Mouse (Mus musculus) lung, postnatal 36 days (tissue): Measurements from ENCODE around the gene Speg.
A peak's percentile ranks its signal among the peaks of the same experiment; 100 is the strongest.

Source experiments
- DNase-seq: peaks from one replicate; pipeline ENCODE4 v3.0.0; 2022; ENCODE audit warnings: mixed read lengths

The Speg gene

DNA sequence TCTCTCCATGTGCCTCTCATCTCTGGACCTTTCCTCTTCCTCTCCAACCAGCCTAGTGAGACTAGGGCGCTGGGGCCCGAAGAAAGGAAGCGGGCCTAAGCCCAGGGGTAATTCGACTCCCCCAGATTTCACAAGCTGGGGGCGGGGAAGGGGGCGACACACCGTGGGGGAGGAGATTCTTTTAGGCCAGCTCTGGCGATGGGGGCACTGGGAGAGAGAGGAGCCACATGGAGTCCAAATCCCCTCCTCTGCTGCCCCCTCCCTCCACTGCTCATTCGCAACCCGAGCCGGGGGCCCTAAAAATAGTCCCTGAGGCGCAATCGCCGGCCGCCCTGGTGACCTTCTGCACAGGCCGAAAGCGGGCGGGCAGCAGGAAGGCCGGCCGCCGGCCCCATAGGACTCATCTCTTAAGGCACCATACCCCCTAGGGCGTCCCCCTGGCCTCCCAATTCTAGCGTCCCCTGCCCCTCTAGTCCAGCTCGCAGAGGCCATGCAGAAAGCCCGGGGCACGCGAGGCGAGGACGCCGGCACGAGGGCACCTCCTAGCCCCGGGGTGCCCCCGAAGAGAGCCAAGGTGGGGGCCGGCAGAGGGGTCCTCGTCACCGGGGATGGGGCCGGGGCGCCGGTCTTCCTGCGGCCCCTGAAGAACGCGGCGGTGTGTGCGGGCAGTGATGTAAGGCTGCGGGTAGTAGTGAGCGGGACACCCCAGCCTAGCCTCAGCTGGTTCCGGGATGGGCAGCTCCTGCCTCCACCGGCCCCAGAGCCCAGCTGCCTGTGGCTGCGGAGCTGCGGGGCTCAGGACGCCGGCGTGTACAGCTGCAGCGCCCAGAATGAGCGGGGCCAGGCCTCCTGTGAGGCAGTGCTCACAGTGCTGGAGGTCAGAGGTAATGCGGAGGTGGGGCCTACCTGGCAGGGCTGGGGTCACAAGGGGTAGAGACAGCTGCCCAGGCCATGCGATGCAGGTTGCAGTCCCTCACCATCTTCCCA, at the start of gene Speg:
Gene Speg (plus strand): TSS at position 348 of the 987 bp plus-strand sequence.
- no peak for DNase-seq

DNA sequence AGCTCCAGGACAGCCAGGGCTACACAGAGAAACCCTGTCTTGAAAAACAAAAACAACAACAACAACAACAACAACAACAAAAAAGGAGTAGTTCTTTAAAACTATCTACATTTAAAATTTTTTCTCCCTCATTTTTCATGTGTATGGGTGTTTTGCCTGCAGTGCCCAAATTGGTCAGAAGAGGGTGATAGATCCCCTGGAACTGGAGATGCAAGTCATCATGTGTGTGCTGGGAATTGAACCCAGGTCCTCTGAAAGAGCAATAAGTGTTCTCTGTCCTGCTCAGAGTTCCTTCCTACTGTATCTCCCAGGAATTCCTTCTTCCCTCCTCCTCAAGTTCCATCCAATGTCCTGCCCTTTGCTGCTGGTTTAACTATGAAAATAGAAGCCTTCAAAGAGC, 47.6 kb upstream of the Speg start:
- no peak for DNase-seq

DNA sequence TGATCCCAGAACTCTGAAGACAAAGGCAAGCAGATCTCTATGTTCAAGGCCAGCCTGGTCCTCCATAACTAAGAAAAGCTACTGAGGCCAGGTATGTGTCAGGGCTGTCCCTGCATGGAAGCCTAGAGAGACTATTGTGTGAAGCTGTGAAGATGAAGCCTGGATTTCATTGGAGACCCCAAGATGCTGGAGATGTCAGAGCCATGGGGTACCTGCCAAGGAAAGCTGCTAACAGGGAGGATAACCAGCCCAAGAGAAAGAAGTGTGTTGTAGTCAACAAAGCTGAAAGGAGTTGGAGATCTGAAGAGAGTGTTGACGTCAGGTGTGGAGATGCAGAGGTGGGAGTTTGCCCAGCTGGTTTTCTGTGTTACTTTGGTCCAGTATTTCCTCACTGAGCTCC, 43.8 kb upstream of the Speg start:
- DNase-seq = no peak

DNA sequence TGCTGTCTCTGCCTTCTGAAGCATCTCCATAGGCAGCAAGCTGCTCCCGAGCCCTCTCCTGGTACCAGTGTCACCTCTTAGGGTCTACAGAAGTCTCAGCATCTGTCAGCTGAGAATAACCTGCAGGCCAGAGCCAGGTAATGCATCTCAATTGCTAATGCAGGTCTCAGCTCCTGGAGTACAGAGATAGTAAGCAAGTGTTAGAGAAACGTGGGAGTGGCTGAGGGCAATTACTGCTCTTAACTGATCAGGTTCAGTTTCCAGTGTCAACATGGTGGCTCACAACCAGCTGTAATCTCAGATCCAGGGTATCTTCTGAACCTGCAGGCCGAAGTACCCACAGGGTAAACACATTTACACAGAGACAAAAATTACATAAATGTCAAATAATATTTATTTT, 38.6 kb upstream of the Speg start:
- DNase-seq = no peak

DNA sequence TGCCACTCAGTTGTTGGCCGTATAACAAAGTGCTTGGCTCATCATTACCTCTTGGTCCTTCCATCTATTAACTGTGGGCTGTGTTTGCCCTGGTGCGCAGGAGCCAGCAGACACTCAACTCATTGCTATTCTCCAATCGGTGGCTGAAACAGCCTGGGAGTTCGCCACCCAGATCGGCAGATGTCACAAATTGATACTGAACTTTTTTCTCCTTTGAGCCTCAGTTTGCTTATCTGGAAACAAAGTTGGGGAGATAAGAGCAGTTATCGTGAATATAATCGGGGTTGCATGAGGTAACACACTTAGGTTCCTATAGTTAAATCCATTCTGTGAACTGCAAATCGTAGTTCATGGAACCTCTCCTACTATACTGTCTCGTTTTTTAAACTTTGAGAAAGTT, 38.0 kb upstream of the Speg start:
- DNase-seq = no peak

DNA sequence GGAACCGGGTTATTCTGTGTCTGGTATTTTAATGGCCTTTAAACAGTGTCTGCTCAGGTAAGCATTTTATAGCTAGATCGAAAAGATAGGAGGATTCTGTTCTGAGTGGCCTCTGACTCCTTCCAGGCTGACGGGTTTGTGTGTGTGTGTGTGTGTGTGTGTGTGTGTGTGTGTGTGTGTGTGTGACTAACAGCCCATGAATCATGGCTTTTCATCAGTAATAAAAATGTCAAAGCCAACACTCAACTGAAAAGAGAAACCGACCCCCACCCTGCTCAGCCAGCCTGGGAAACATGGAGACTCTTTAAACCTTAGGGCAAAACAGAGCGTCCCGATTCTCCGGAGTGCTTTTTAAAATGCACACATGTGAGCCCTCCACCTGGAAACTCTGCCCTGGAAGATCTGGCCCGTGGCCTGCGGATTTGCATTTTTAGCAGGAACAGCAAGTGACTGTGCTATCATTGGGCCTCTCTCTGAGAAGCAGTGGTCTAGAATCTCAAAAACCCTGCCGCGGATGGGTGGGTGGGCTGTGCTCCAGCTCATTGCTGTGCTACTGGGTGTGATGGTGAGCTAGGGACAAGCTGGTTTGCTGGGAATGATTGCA, 36.9 kb upstream of the Speg start:
- no peak for DNase-seq

DNA sequence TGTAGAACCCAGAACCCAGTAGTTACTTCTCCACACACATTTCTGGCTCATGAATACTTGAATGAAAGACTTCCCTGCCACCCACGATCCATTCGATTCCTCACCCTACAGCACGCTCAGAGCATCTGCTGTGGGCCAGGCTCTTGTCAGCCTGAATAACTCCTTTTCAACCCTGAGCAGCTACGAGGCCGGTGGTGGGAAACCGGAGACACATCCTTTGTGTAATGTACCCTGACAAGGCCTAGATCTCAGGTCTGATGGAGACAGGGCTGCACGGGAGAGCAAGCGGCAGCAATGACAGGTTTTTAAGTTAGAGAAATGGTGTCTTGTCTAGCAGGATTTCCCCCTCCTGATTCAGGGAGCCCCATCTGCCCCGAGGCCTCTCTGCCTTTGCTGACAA, 35.8 kb upstream of the Speg start:
- DNase-seq = no peak

DNA sequence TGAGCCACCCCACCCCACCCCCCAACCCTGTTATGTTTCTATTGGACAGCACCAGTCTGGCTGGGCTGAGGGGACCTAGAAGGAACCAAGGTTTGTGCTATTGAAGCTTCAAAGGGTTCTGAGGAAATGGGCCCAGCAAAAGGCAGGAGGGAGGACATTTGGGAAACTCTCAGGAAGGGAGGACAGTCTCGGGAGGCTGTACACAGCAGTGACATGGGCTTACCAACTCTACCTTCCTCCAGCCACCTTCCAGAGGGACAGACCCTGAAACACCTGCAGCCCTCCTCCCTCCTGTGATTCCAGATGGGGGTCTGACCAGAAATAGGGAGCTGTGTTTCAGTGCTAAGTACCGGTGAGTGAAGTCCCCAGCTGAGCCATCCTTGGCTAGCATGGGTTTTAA, 34.6 kb upstream of the Speg start:
- no peak for DNase-seq

DNA sequence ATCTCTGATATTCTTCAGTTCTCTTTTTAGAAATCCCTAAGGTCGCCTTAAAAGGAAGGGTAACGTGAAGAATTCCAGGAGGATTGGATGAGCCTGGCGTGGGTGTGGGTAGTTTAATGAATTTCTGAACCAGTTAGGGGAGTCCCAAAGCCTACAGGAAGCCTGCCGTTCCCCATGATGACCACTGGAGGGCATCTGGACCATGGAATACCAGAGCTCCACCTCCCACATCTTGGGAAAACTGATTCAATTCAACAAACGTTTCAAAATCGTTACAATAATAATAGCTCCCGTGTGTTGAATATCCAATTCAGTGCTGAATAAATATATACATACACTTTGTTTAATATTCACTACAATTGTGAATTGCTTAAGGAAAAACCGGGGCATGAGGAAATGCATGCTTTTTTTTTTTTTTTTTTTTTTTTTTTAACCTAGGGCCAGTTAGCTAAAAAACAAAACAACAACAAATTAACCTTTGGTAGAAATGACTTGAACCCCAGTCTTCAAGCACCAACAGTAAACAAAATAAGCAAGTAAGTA, 32.2 kb upstream of the Speg start:
- peak; percentile 83 for DNase-seq

DNA sequence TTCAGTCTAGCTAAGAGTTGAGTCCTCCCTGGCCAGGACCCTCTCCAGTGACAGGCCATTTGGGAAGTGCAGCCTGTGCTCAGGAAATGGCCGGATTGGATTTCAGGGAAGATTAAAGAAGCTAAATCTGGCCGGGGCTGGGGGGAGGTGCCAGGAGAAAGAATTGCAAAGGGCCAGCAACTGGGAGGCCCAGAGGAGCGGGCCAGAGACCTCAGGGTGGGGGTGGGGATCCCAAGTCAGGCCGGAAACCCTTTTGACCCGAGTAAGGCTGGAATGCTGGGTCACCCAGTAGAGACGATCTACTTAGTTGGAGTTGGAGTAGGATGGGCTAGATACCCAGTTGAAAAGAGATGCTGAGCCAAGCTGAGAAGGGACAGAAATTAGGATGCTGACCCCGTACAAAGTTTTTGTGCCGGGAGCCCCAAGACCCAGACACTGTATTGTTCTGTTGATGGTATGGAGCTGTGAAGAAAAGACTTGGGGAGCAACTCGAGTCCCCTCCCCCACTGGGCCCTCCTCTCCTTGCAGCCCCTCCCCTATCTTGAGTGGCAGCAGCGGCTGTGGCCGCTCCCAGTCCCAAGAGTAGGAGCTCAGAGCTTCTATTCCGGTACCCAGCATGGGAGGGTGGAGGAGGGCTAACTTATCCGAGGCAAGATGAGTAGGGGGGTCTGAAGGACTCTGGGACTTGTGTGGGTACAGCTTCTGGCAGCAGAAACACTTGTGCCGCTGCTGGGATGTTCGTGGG, 30.6 kb upstream of the Speg start:
- DNase-seq = peak; percentile 45

DNA sequence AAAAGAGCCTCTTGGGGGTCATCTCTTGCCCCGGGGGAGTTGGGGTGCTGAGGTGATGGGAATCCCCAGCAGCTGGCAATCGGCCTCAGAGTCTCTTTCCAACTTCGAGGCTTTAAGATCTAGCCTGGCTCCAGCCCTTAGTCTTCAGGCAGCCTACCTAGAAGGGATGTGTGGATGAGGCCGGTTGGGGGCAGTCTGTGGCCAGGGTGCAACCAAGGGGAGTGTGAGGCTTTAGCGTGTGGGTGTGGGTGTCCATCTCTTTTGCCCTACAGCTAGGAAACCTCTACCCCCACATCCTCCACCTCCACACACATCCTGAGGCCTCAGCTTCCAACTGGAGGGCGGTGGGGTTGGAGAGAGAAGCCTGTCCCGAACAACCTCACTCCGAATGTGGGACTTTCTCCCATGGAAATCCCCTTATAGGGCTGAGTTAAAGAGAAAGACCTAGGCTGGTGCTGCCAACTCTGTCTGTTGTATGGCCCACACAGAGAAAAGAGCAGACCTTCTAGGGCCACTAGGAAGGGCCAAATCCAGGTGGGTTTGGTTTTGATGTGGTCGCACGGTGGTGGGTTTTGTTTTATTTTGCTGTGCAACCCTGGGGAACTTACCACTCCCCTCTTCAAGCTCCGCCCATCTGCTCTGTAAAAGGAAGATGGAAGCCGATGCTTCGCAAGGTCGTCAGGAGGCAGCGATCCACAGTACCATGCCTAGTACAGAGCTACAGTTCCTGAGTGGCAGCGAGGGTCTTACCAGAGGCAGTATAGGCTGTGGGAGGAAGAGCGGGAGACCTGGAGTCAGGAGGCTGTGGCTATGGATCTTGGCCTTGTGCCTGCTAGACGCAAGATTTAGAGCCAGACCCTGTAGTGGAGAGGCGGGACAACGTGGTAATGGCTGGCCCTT, 29.8 kb upstream of the Speg start:
- DNase-seq = no peak

DNA sequence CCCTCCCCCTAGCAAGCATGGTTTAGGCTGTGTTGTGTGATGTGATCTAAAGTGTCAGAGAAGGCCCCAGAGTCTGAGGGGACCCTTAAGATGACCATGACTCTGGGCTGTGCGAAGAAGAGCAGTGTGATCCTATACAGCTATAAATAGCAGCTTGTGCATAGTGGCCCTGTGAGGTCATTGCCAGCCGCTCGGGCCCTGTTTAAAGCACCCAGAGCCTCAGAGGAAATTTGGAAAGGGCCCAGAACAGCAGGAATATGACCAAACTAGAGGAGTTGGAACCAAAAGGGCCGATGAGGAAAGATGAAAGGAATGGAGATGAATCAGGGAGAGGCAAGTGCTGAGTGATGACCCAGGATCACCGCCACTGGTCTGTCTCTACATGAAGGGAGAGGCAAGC, 27.8 kb upstream of the Speg start:
- peak; percentile 26 for DNase-seq

DNA sequence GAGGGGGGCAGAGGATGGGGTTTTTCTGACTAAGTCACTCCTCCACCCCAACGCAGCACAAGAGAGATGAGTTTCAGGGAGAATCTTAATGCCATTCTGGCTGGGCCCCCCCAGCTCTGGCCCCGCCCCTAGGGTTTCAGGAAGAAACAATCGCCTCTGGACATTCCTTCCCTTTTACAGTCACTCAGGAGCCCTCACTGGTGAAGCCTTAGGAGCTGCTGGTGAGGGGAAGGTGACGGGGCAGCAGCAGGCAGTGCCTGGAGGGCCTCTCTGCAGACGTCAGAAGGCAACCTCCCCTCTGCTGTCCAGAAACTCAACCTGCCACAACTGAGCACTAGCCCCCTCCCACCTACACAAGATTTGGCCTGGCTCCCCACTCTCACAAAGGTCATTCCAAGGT, 25.8 kb upstream of the Speg start:
- no peak for DNase-seq

DNA sequence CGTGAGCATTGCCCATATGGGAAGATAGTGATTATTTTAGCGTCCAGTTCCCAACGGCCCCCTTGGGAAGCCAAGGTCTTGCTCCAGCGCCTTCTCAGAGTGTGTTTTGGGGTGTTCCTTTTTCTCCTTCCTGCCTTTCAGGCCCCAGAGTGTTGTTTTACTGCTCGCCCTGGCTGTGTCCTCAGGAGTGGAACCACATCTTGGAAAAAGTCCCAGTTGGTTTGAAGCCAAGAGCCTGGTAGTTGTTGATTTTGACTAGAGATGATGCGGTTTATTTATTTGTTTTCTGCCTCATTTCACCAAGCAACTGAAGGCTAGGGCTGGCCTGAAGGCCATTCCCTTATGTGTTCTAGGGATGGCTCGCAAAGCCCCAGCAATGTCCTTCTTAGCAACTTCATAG, 17.8 kb upstream of the Speg start:
- peak; percentile 61 for DNase-seq

DNA sequence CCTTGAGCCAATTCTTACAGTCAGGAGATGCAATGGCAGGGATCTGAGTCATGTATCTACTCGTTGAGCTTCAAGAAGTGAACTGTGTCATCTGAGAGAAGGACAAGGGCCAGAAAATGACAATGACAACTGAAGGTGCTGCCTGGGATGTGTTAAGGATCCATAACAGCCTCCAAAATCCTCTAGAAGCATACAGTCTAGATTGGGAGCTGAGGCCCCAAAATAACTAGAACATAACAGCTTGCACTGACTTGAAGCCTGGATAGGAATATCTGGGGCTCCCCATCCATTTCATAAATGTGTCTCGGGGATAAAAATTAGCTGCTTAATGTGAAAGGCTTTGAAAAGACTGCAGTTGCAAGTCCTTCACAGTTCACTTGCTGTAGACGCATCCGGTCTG, 17.1 kb upstream of the Speg start:
- no peak for DNase-seq

DNA sequence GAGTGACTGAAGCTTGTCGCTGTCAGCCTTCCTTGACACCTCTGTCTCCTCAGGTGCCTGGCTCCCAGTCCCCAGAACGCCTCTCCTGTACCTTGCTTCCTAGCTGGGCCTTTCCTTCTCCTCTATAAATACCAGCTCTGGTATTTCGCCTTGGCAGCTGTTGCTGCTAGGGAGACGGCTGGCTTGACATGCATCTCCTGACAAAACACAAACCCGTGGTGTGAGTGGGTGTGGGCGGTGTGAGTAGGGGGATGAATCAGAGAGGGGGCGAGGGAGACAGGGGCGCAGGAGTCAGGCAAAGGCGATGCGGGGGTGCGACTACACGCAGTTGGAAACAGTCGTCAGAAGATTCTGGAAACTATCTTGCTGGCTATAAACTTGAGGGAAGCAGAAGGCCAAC, 15.8 kb upstream of the Speg start:
- DNase-seq = no peak

DNA sequence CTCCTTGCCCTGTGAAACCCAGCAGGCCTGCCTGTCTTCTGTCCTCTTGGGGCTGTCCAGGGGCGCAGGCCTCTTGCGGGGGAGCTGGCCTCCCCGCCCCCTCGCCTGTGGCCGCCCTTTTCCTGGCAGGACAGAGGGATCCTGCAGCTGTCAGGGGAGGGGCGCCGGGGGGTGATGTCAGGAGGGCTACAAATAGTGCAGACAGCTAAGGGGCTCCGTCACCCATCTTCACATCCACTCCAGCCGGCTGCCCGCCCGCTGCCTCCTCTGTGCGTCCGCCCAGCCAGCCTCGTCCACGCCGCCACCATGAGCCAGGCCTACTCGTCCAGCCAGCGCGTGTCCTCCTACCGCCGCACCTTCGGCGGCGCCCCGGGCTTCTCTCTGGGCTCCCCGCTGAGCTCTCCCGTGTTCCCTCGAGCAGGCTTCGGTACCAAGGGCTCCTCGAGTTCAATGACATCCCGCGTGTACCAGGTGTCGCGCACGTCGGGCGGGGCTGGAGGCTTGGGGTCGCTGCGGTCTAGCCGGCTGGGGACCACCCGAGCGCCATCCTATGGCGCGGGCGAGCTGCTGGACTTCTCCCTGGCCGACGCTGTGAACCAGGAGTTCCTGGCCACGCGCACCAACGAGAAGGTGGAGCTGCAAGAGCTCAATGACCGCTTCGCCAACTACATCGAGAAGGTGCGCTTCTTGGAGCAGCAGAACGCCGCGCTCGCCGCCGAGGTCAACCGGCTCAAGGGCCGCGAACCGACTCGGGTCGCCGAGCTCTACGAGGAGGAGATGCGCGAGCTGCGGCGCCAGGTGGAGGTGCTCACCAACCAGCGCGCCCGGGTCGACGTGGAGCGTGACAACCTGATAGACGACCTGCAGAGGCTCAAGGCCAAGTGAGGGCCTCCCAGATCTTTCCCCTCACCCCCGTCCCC, 14.7 kb upstream of the Speg start, which contains the start of gene Des:
Gene Des (plus strand): TSS at position 218 of the 920 bp plus-strand sequence.
- DNase-seq = peak; percentile 70

DNA sequence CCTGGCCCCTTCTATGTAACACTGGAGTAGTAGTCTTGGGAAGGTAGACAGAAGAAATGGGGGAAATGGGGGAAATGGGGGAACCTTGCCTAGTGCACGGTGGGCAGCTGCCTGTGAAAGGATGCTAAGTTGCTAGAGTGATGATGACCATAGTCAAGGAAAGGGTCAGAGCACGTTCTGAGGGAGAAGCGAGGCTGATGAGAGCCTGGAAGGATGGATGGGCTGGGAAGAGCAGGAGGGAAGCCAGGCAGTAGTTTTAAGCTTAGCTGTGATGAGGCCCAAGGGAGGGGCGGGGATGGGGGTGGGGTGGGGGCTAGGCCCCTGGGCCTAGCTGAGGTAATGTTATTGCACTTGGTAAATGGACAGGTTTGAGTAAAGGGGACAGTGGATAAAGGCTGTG, 14.0 kb upstream of the Speg start:
- no peak for DNase-seq

DNA sequence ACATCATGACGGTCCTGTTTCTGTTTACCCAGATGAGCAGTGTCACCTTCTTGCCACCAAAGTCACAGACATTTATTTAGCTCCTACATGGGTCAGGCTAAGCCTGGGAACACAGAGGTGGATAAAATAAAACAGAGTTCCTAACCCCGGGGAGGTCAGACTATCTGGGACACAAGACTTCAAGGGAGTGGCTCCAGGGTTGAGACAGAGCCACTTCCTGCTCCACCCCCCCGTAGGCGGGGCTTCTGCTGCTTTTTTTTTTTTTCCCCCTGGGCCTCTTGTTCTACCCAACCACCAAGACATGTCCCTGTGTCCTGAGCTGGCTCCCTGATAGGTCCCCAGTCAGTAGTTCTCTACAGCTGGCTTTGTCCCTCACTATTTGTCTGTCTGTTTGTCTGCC, 13.3 kb upstream of the Speg start:
- DNase-seq = peak; percentile 24

DNA sequence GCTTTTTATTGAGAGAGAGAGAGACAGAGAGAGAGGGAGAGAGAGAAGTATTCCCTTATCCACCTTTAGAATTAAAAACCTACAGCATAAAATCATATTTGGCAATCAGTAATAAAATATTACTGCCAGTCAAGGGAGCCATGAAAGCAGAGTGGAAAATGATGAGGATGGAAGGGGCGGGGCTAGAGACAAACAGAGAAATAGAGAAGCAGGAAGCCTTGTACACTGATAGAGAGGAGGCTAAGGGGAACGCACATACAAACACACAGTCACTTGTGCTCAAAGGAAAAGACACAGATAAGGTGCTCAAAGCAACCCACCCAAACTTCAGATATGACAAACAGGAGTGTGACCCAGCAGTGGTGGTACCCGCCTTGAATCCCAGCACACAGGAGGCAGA, 11.2 kb upstream of the Speg start:
- no peak for DNase-seq

DNA sequence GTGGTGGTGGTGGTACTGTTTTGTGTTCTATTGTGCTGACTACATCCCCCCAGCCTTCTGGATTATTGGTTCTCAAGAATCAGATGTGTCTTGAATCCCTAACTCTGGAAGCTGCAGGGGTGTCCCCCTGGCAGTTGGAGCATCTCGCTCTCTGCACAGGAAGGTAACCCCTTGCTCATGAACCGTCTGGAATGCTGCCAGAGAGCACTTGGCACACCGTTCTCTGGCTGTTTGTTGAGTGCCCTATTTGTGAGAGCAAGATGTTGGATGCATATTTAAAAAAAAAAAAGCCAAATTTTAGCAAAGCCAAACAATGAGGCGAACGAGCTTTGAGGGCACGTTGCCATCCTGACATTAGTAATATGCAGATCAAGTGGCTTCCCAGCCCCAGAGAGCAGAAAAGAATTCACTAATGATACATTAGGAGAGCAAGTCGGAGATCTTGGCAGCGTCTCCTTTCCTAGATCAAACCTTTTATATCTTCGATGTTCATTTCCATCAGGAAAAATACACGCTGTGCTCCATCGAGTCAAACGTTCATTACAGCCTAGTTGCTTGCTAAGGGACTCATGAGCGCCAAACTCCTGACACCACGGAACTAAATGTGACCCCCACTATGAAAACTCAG, 9.5 kb upstream of the Speg start:
- DNase-seq = no peak
